Mouse (Mus musculus): Measurements from ENCODE around the gene 9330182L06Rik. TPM values are rescaled to one million over a fixed set of nuclear protein-coding genes. Genes with fewer than 3 reads are reported as not detected.

Gene 9330182L06Rik
- polyA plus RNA-seq, 1 experiment from 2014 or later = 7.2 TPM

GRCm38 (mm10) chr5:9367920-9368692 lies 102.2 kb downstream of the 9330182L06Rik start:
- 59% methylated on average over 11 of the region's 11 CpGs for WGBS
- Histone ChIP-seq H3K4me2 (replicated peaks) (no peak overlapping the region), H3K9ac (replicated peaks) (no peak overlapping the region), H3K4me3 (no peak overlapping the region), H3K27ac (replicated peaks) (no peak overlapping the region), H3K9me3 (no peaks in the 10 kb centered on the region), H3K4me1 (no peaks in the 10 kb centered on the region), H3K27me3 (no peaks in the 10 kb centered on the region), H3K36me3 (no peaks in the 10 kb centered on the region)
- ATAC-seq (ENCODE audit: low FRiP score, low read depth) = no peak

- Histone ChIP-seq H3K27ac (replicated peaks) (no peak overlapping the region), H3K9ac (replicated peaks) (no peak overlapping the region), H3K4me1 (no peaks in the 10 kb centered on the region), H3K4me3 (no peak overlapping the region), H3K4me2 (replicated peaks) (no peak overlapping the region), H3K36me3 (no peaks in the 10 kb centered on the region), H3K27me3 (no peaks in the 10 kb centered on the region), H3K9me3 (no peaks in the 10 kb centered on the region)
- no peak for ATAC-seq (ENCODE audit: low FRiP score, low read depth)
- 93% methylated on average over 3 of the region's 3 CpGs for WGBS
Observed at GRCm38 (mm10) chr5:9371127-9371526, 105.2 kb downstream of the 9330182L06Rik start.

GRCm38 (mm10) chr5:9373341-9373740 lies 107.4 kb downstream of the 9330182L06Rik start:
- H3K4me2 ChIP-seq (replicated peaks) = no peak overlapping the region
- no peaks in the 10 kb centered on the region for H3K36me3 ChIP-seq
- no peak for ATAC-seq (ENCODE audit: low FRiP score, low read depth)
- H3K4me3 ChIP-seq = no peak overlapping the region
- no peak overlapping the region for H3K9ac ChIP-seq (replicated peaks)
- no peaks in the 10 kb centered on the region for H3K4me1 ChIP-seq
- no peaks in the 10 kb centered on the region for H3K9me3 ChIP-seq
- WGBS = 86% methylated on average over 4 of the region's 4 CpGs
- H3K27me3 ChIP-seq = no peaks in the 10 kb centered on the region
- H3K27ac ChIP-seq (replicated peaks) = no peak overlapping the region

- H3K9ac ChIP-seq (replicated peaks) = no peak overlapping the region
- ATAC-seq (ENCODE audit: low FRiP score, low read depth) = no peak
- no peak overlapping the region for H3K4me2 ChIP-seq (replicated peaks)
- no peaks in the 10 kb centered on the region for H3K27me3 ChIP-seq
- H3K4me1 ChIP-seq = no peaks in the 10 kb centered on the region
- no peak overlapping the region for H3K4me3 ChIP-seq
- H3K27ac ChIP-seq (replicated peaks) = no peak overlapping the region
- no peaks in the 10 kb centered on the region for H3K36me3 ChIP-seq
- WGBS = 84% methylated on average over 7 of the region's 7 CpGs
- no peaks in the 10 kb centered on the region for H3K9me3 ChIP-seq
Observed at GRCm38 (mm10) chr5:9389968-9390367, 124.0 kb downstream of the 9330182L06Rik start.

- ATAC-seq (ENCODE audit: low FRiP score, low read depth) = no peak
- no peak overlapping the region for H3K9ac ChIP-seq (replicated peaks)
- no peaks in the 10 kb centered on the region for H3K4me1 ChIP-seq
- WGBS = 47% methylated on average over 1 of the region's 1 CpGs
- H3K4me2 ChIP-seq (replicated peaks) = no peak overlapping the region
- H3K27ac ChIP-seq (replicated peaks) = no peak overlapping the region
- H3K4me3 ChIP-seq = no peak overlapping the region
- no peaks in the 10 kb centered on the region for H3K27me3 ChIP-seq
- H3K36me3 ChIP-seq = no peaks in the 10 kb centered on the region
- no peaks in the 10 kb centered on the region for H3K9me3 ChIP-seq
Observed at GRCm38 (mm10) chr5:9391858-9392393, 126.0 kb downstream of the 9330182L06Rik start.

- no peaks in the 10 kb centered on the region for H3K27me3 ChIP-seq
- H3K4me1 ChIP-seq = no peaks in the 10 kb centered on the region
- ATAC-seq (ENCODE audit: low FRiP score, low read depth) = no peak
- no peak overlapping the region for H3K27ac ChIP-seq (replicated peaks)
- H3K36me3 ChIP-seq = no peaks in the 10 kb centered on the region
- 87% methylated on average over 7 of the region's 7 CpGs for WGBS
- no peak overlapping the region for H3K4me2 ChIP-seq (replicated peaks)
- no peaks in the 10 kb centered on the region for H3K9me3 ChIP-seq
- H3K4me3 ChIP-seq = no peak overlapping the region
- no peak overlapping the region for H3K9ac ChIP-seq (replicated peaks)
Observed at GRCm38 (mm10) chr5:9417098-9417497, 151.2 kb downstream of the 9330182L06Rik start.

- Histone ChIP-seq H3K36me3 (no peaks in the 10 kb centered on the region), H3K4me1 (no peaks in the 10 kb centered on the region), H3K4me3 (no peak overlapping the region), H3K27me3 (no peaks in the 10 kb centered on the region), H3K9ac (replicated peaks) (no peak overlapping the region), H3K9me3 (no peaks in the 10 kb centered on the region), H3K27ac (replicated peaks) (no peak overlapping the region), H3K4me2 (replicated peaks) (no peak overlapping the region)
- ATAC-seq (ENCODE audit: low FRiP score, low read depth) = no peak
- 84% methylated on average over 9 of the region's 9 CpGs for WGBS
Observed at GRCm38 (mm10) chr5:9417802-9418201, 151.9 kb downstream of the 9330182L06Rik start.

- 49% methylated on average over 1 of the region's 1 CpGs for WGBS
- ATAC-seq (ENCODE audit: low FRiP score, low read depth) = peak; percentile 58
- no peak overlapping the region for H3K4me3 ChIP-seq
- H3K4me1 ChIP-seq = no peaks in the 10 kb centered on the region
- no peaks in the 10 kb centered on the region for H3K9me3 ChIP-seq
- no peaks in the 10 kb centered on the region for H3K36me3 ChIP-seq
- H3K4me2 ChIP-seq (replicated peaks) = no peak overlapping the region
- no peaks in the 10 kb centered on the region for H3K27me3 ChIP-seq
- no peak overlapping the region for H3K9ac ChIP-seq (replicated peaks)
- H3K27ac ChIP-seq (replicated peaks) = no peak overlapping the region
Observed at GRCm38 (mm10) chr5:9419964-9420363, 154.0 kb downstream of the 9330182L06Rik start.

GRCm38 (mm10) chr5:9424464-9424863 lies 158.5 kb downstream of the 9330182L06Rik start:
- WGBS = 64% methylated on average over 2 of the region's 2 CpGs
- H3K27ac ChIP-seq (replicated peaks) = no peak overlapping the region
- H3K4me2 ChIP-seq (replicated peaks) = no peak overlapping the region
- no peak overlapping the region for H3K4me3 ChIP-seq
- no peaks in the 10 kb centered on the region for H3K27me3 ChIP-seq
- H3K9me3 ChIP-seq = no peaks in the 10 kb centered on the region
- no peak for ATAC-seq (ENCODE audit: low FRiP score, low read depth)
- H3K36me3 ChIP-seq = no peaks in the 10 kb centered on the region
- no peak overlapping the region for H3K9ac ChIP-seq (replicated peaks)
- H3K4me1 ChIP-seq = no peaks in the 10 kb centered on the region

- WGBS = 75% methylated on average over 2 of the region's 2 CpGs
- H3K9ac ChIP-seq (replicated peaks) = no peak overlapping the region
- H3K4me1 ChIP-seq = no peaks in the 10 kb centered on the region
- H3K9me3 ChIP-seq = no peaks in the 10 kb centered on the region
- H3K4me2 ChIP-seq (replicated peaks) = no peak overlapping the region
- ATAC-seq (ENCODE audit: low FRiP score, low read depth) = 0 out of 2 replicates have a peak, but pooled peaks have one; percentile 5
- H3K27me3 ChIP-seq = no peaks in the 10 kb centered on the region
- H3K36me3 ChIP-seq = no peaks in the 10 kb centered on the region
- no peak overlapping the region for H3K4me3 ChIP-seq
- H3K27ac ChIP-seq (replicated peaks) = no peak overlapping the region
Observed at GRCm38 (mm10) chr5:9427165-9427564, 161.2 kb downstream of the 9330182L06Rik start.

- no peak overlapping the region for H3K4me2 ChIP-seq (replicated peaks)
- H3K27ac ChIP-seq (replicated peaks) = no peak overlapping the region
- no peaks in the 10 kb centered on the region for H3K9me3 ChIP-seq
- WGBS = 49% methylated on average over 10 of the region's 10 CpGs
- no peak overlapping the region for H3K9ac ChIP-seq (replicated peaks)
- peak; percentile 84 for ATAC-seq (ENCODE audit: low FRiP score, low read depth)
- H3K4me1 ChIP-seq = no peaks in the 10 kb centered on the region
- H3K36me3 ChIP-seq = no peaks in the 10 kb centered on the region
- H3K4me3 ChIP-seq = no peak overlapping the region
- H3K27me3 ChIP-seq = no peaks in the 10 kb centered on the region
Observed at GRCm38 (mm10) chr5:9427581-9428241, 161.8 kb downstream of the 9330182L06Rik start.

- no peak overlapping the region for H3K4me2 ChIP-seq (replicated peaks)
- no peak for ATAC-seq (ENCODE audit: low FRiP score, low read depth)
- WGBS = 77% methylated on average over 3 of the region's 3 CpGs
Observed at GRCm38 (mm10) chr5:9428728-9429127, 162.8 kb downstream of the 9330182L06Rik start.

More at GRCm38 (mm10) chr5:9428728-9429127, 162.8 kb downstream of the 9330182L06Rik start:
- no peaks in the 10 kb centered on the region for H3K27me3 ChIP-seq
- no peaks in the 10 kb centered on the region for H3K36me3 ChIP-seq
- no peak overlapping the region for H3K9ac ChIP-seq (replicated peaks)
- no peaks in the 10 kb centered on the region for H3K4me1 ChIP-seq
- no peaks in the 10 kb centered on the region for H3K9me3 ChIP-seq
- no peak overlapping the region for H3K4me3 ChIP-seq
- H3K27ac ChIP-seq (replicated peaks) = no peak overlapping the region

All from midbrain, embryonic 12.5 days (tissue).